Mouse (Mus musculus) intestine, embryonic 14.5 days (tissue): ENCODE measurements around the gene Agmat. TPM values are rescaled to one million over a fixed set of nuclear protein-coding genes. Genes with fewer than 3 reads are reported as not detected.
A peak's percentile ranks its signal among the peaks of the same experiment; 100 is the strongest.

Source experiments
- ATAC-seq: fragments of 200-750 bp; cut with Nextera tagmentation; replicated peaks from 2 replicates; pipeline ENCODE4 v1.8.0; 2017; ENCODE audit warnings: low read depth, moderate number of reproducible peaks, moderate TSS enrichment, moderate library complexity; ENCODE audit not compliant: low FRiP score, low TSS enrichment
- DNase-seq: peaks from one replicate; pipeline ENCODE4 v3.0.0-alpha.2; 2018; ENCODE audit warnings: low spot score
- H3K27ac ChIP-seq: fragments of 300-500 bp; sonication (generic); 2 replicates; pipeline ENCODE4 v1.5.1; 2014; ENCODE audit warnings: low read depth, mild to moderate bottlenecking, control low read depth
- H3K27me3 ChIP-seq: fragments of 300-500 bp; sonication (generic); replicated peaks from 2 replicates; pipeline ENCODE4 v1.6.1; 2014; ENCODE audit warnings: low read length, control low read depth; ENCODE audit not compliant: control insufficient read depth, insufficient read depth
- H3K36me3 ChIP-seq: fragments of 300-500 bp; sonication (generic); 2 replicates; pipeline ENCODE4 v1.6.1; 2014; ENCODE audit warnings: low read length, control low read depth; ENCODE audit not compliant: control insufficient read depth, insufficient read depth
- H3K4me1 ChIP-seq: fragments of 300-500 bp; sonication (generic); replicated peaks from 2 replicates; pipeline ENCODE4 v1.6.1; 2014; ENCODE audit warnings: low read length, control low read depth, mixed read lengths; ENCODE audit not compliant: control insufficient read depth, insufficient read depth
- H3K4me2 ChIP-seq: fragments of 300-500 bp; sonication (generic); 2 replicates; pipeline ENCODE4 v1.6.1; 2014; ENCODE audit warnings: low read length
- H3K4me3 ChIP-seq: fragments of 300-500 bp; sonication (generic); 2 replicates; pipeline ENCODE4 v1.5.1; 2014; ENCODE audit warnings: low read depth, low read length, control low read depth, mixed read lengths
- H3K9ac ChIP-seq: fragments of 300-500 bp; sonication (generic); 2 replicates; pipeline ENCODE4 v1.6.1; 2014; ENCODE audit warnings: mild to moderate bottlenecking, low read length
- H3K9me3 ChIP-seq: fragments of 300-500 bp; sonication (generic); 2 replicates; pipeline ENCODE4 v1.6.1; 2016; ENCODE audit warnings: low read length, control low read depth; ENCODE audit not compliant: control insufficient read depth
- WGBS: fragments of 180-500 bp; shearing (Covaris S2); extraction: QIAGEN DNeasy Blood & Tissue Kit; methylation state at CpG from one replicate; pipeline ENCODE4 v1.1.7; 2014; 5-methylcytosine and 5-hydroxymethylcytosine counted together
- polyA plus RNA-seq: library from polyadenylated mRNA; unstranded; fragments of >200 nt; fragmentation: Nextera tagmentation; extraction: Ambion mirVana; gene quantifications from 2 replicates; pipeline ENCODE4 v1.2.1, GENCODE M21; 2014

Gene Agmat
- polyA plus RNA-seq, 1 experiment from 2014 or later: 12.7 TPM

- WGBS: 87% methylated on average over 4 of the region's 4 CpGs
- Histone ChIP-seq H3K27me3 (no peaks in the 10 kb centered on the region), H3K9me3 (no peaks in the 10 kb centered on the region), H3K4me1 (no peaks in the 10 kb centered on the region), H3K36me3 (no peaks in the 10 kb centered on the region), H3K27ac (no peak overlapping the region), H3K4me3 (no peak overlapping the region), H3K9ac (no peak overlapping the region), H3K4me2 (no peak overlapping the region)
- DNase-seq (no peak), ATAC-seq (no peak)
These were observed 4.1 kb upstream of the Agmat start for GRCm38 (mm10) chr4:141742381-141742780.

GRCm38 (mm10) chr4:141749557-141749956, 3.1 kb downstream of the Agmat start:
- Histone ChIP-seq H3K27me3 (no peaks in the 10 kb centered on the region), H3K4me3 (no peak overlapping the region), H3K4me2 (no peak overlapping the region), H3K9ac (no peak overlapping the region), H3K4me1 (peaks cover 7% of the 10 kb centered on the region; the same call in 1 of the 2 replicates), H3K9me3 (no peaks in the 10 kb centered on the region), H3K27ac (no peak overlapping the region), H3K36me3 (no peaks in the 10 kb centered on the region)
- 42% methylated on average over 11 of the region's 11 CpGs for WGBS
- DNase-seq: no peak
- no peak for ATAC-seq

- Histone ChIP-seq H3K36me3 (no peaks in the 10 kb centered on the region), H3K9me3 (no peaks in the 10 kb centered on the region), H3K4me2 (no peak overlapping the region), H3K4me3 (no peak overlapping the region), H3K27ac (no peak overlapping the region), H3K9ac (no peak overlapping the region), H3K4me1 (peaks cover 7% of the 10 kb centered on the region; the same call in 1 of the 2 replicates), H3K27me3 (no peaks in the 10 kb centered on the region)
- no peak for ATAC-seq
- no peak for DNase-seq
- WGBS: 79% methylated on average over 3 of the region's 3 CpGs
These were observed 4.4 kb downstream of the Agmat start for GRCm38 (mm10) chr4:141750826-141751225.

- Histone ChIP-seq H3K4me2 (no peak overlapping the region), H3K4me3 (no peak overlapping the region), H3K9me3 (no peaks in the 10 kb centered on the region), H3K9ac (no peak overlapping the region), H3K4me1 (peaks cover 7% of the 10 kb centered on the region; the same call in 1 of the 2 replicates), H3K36me3 (no peaks in the 10 kb centered on the region), H3K27ac (no peak overlapping the region), H3K27me3 (no peaks in the 10 kb centered on the region)
- ATAC-seq (0 out of 2 replicates have a peak, but pooled peaks have one; percentile 29), DNase-seq (no peak)
- WGBS: 43% methylated on average over 4 of the region's 4 CpGs
These were observed 5.1 kb downstream of the Agmat start for GRCm38 (mm10) chr4:141751419-141752075.

GRCm38 (mm10) chr4:141752076-141752421, 5.6 kb downstream of the Agmat start:
- ATAC-seq: no peak
- no peak for DNase-seq
- no peaks in the 10 kb centered on the region for H3K27me3 ChIP-seq
- no peaks in the 10 kb centered on the region for H3K36me3 ChIP-seq
- 6% methylated on average over 4 of the region's 4 CpGs for WGBS
- no peak overlapping the region for H3K9ac ChIP-seq
- H3K4me1 ChIP-seq: peaks cover 7% of the 10 kb centered on the region; the same call in 1 of the 2 replicates
- H3K9me3 ChIP-seq: no peaks in the 10 kb centered on the region
- H3K4me2 ChIP-seq: no peak overlapping the region
- no peak overlapping the region for H3K27ac ChIP-seq
- no peak overlapping the region for H3K4me3 ChIP-seq

GRCm38 (mm10) chr4:141755375-141755930, 9.0 kb downstream of the Agmat start:
- Histone ChIP-seq H3K27me3 (no peaks in the 10 kb centered on the region), H3K36me3 (no peaks in the 10 kb centered on the region), H3K4me1 (peaks cover 7% of the 10 kb centered on the region; the same call in 1 of the 2 replicates), H3K9me3 (no peaks in the 10 kb centered on the region), H3K4me2 (no peak overlapping the region), H3K4me3 (no peak overlapping the region), H3K27ac (no peak overlapping the region), H3K9ac (no peak overlapping the region)
- DNase-seq (no peak), ATAC-seq (no peak)
- WGBS: 88% methylated on average over 19 of the region's 19 CpGs

- ATAC-seq (no peak), DNase-seq (no peak)
- no peak overlapping the region for H3K4me2 ChIP-seq
- H3K4me3 ChIP-seq: no peak overlapping the region
- no peak overlapping the region for H3K9ac ChIP-seq
- H3K9me3 ChIP-seq: no peaks in the 10 kb centered on the region
- WGBS: 85% methylated on average over 3 of the region's 3 CpGs
- peaks cover 7% of the 10 kb centered on the region for H3K36me3 ChIP-seq
- no peak overlapping the region for H3K27ac ChIP-seq
- no peaks in the 10 kb centered on the region for H3K27me3 ChIP-seq
- peaks cover under 1% of the 10 kb centered on the region; the same call in 1 of the 2 replicates for H3K4me1 ChIP-seq
These were observed 10.7 kb downstream of the Agmat start for GRCm38 (mm10) chr4:141757124-141757523.

GRCm38 (mm10) chr4:141758874-141759542, 12.5 kb downstream of the Agmat start:
- ATAC-seq (no peak), DNase-seq (no peak)
- Histone ChIP-seq H3K27ac (no peak overlapping the region), H3K4me1 (no peaks in the 10 kb centered on the region), H3K27me3 (no peaks in the 10 kb centered on the region), H3K4me2 (no peak overlapping the region), H3K4me3 (no peak overlapping the region), H3K36me3 (peaks cover 25% of the 10 kb centered on the region), H3K9me3 (no peaks in the 10 kb centered on the region), H3K9ac (no peak overlapping the region)
- 70% methylated on average over 6 of the region's 6 CpGs for WGBS
